Mouse (Mus musculus) MEL (cell line): Measurements from ENCODE around the gene Sart1. TPM values are rescaled to one million over a fixed set of nuclear protein-coding genes. Genes with fewer than 3 reads are reported as not detected.

Experiments used
- DNase-seq: peaks from one replicate; pipeline ENCODE4 v3.0.0; 2011; ENCODE audit warnings: low read depth, low spot score
- H3K27ac ChIP-seq: 2 replicates; pipeline ENCODE4 v1.5.1; 2012; ENCODE audit warnings: low read depth, mild to moderate bottlenecking, control low read depth, low read length, moderate library complexity; ENCODE audit not compliant: control insufficient read depth
- H3K27me3 ChIP-seq, 2 experiments: fragments of 150-350 bp in 1 of 2; sonication (generic) in 1 of 2; 2 replicates each; pipeline ENCODE4 v1.6.1; 2012; ENCODE audit warnings: low read length in 2 of 2, mild to moderate bottlenecking in 2 of 2, improper control_type of control experiment in 1 of 2, moderate library complexity in 1 of 2; ENCODE audit not compliant: insufficient read depth in 2 of 2, control insufficient read depth in 1 of 2
- H3K36me3 ChIP-seq, 2 experiments: 2 replicates each; pipeline ENCODE4 v1.6.1; 2012 to 2014; ENCODE audit warnings: low read length in 2 of 2, improper control_type of control experiment in 1 of 2, inconsistent platforms in 1 of 2, mild to moderate bottlenecking in 1 of 2; ENCODE audit not compliant: insufficient read depth in 2 of 2, control insufficient read depth in 1 of 2
- H3K4me1 ChIP-seq, 2 experiments: fragments of 150-350 bp in 1 of 2; sonication (generic) in 1 of 2; 2 replicates each; pipeline ENCODE4 v1.6.1; 2012; ENCODE audit warnings: low read length in 2 of 2, improper control_type of control experiment in 1 of 2, mild to moderate bottlenecking in 1 of 2; ENCODE audit not compliant: insufficient read depth in 2 of 2, control insufficient read depth in 1 of 2
- H3K4me3 ChIP-seq, 2 experiments: fragments of 150-350 bp in 1 of 2; sonication (generic) in 1 of 2; 2 replicates each; pipeline ENCODE4 v1.5.1; 2012; ENCODE audit warnings: low read depth in 2 of 2, low read length in 2 of 2, mild to moderate bottlenecking in 2 of 2, moderate library complexity in 2 of 2, control low read depth in 1 of 2, improper control_type of control experiment in 1 of 2; ENCODE audit not compliant: control insufficient read depth in 1 of 2, insufficient read depth in 1 of 2
- H3K79me2 ChIP-seq: 2 replicates; pipeline ENCODE4 v1.6.1; 2012; ENCODE audit warnings: mild to moderate bottlenecking, low read length, moderate library complexity; ENCODE audit not compliant: control insufficient read depth, poor library complexity, insufficient read depth
- H3K9ac ChIP-seq: 2 replicates; pipeline ENCODE4 v1.6.1; 2012; ENCODE audit warnings: low read depth, mild to moderate bottlenecking, control low read depth, low read length, moderate library complexity; ENCODE audit not compliant: control insufficient read depth, poor library complexity, severe bottlenecking
- H3K9me3 ChIP-seq: fragments of 150-350 bp; sonication (generic); replicated peaks from 2 replicates; pipeline ENCODE4 v1.6.1; 2012; ENCODE audit warnings: mild to moderate bottlenecking, low read length, improper control_type of control experiment, moderate library complexity; ENCODE audit not compliant: insufficient read depth
- CHD1 ChIP-seq: IDR thresholded peaks from 2 replicates; pipeline ENCODE4 v1.6.1; 2012; ENCODE audit warnings: low read depth, mild to moderate bottlenecking, inconsistent platforms, low read length, improper control_type of control experiment
- CTCF ChIP-seq, 3 experiments: IDR thresholded peaks in 2 of 3; conservative IDR thresholded peaks in 1 of 3; 2 replicates each; pipeline ENCODE4 v1.5.1; 2011 to 2012; ENCODE audit warnings: low read length in 3 of 3, low read depth in 2 of 3, mild to moderate bottlenecking in 2 of 3, improper control_type of control experiment in 1 of 3, inconsistent platforms in 1 of 3, mixed read lengths in 1 of 3, moderate library complexity in 1 of 3; ENCODE audit not compliant: control insufficient read depth in 1 of 3, insufficient read depth in 1 of 3, poor library complexity in 1 of 3, severe bottlenecking in 1 of 3
- E2F4 ChIP-seq: IDR thresholded peaks from 2 replicates; pipeline ENCODE4 v1.6.1; 2011; ENCODE audit warnings: low read depth, low read length, improper control_type of control experiment, borderline replicate concordance
- GABPA ChIP-seq: IDR thresholded peaks from 2 replicates; pipeline ENCODE4 v1.6.1; 2012; ENCODE audit warnings: low read depth, mild to moderate bottlenecking, inconsistent platforms, low read length, improper control_type of control experiment, moderate library complexity
- HCFC1 ChIP-seq: IDR thresholded peaks from 2 replicates; pipeline ENCODE4 v1.6.1; 2012; ENCODE audit warnings: low read depth, mild to moderate bottlenecking, inconsistent platforms, low read length, improper control_type of control experiment, moderate library complexity
- KAT2A ChIP-seq: conservative IDR thresholded peaks from 2 replicates; pipeline ENCODE4 v1.6.1; 2012; ENCODE audit warnings: low read depth, low read length, improper control_type of control experiment, inconsistent platforms
- MAFK ChIP-seq: IDR thresholded peaks from 2 replicates; pipeline ENCODE4 v1.6.1; 2011; ENCODE audit warnings: low read depth, mild to moderate bottlenecking, low read length, improper control_type of control experiment, borderline replicate concordance
- MAX ChIP-seq: IDR thresholded peaks from 2 replicates; pipeline ENCODE4 v1.6.1; 2011; ENCODE audit warnings: low read length, improper control_type of control experiment
- MEF2A ChIP-seq: IDR thresholded peaks from 2 replicates; pipeline ENCODE4 v1.6.1; 2014; ENCODE audit warnings: low read depth, mild to moderate bottlenecking, inconsistent platforms, low read length, improper control_type of control experiment; ENCODE audit not compliant: poor library complexity, insufficient replicate concordance, severe bottlenecking; ENCODE audit errors: extremely low read depth
- MXI1 ChIP-seq: IDR thresholded peaks from 2 replicates; pipeline ENCODE4 v1.6.1; 2011; ENCODE audit warnings: mild to moderate bottlenecking, low read depth, low read length, improper control_type of control experiment
- POLR2A ChIP-seq, 2 experiments: IDR thresholded peaks; 2 replicates each; pipeline ENCODE4 v1.6.1; 2011 to 2012; ENCODE audit warnings: low read length in 2 of 2, mild to moderate bottlenecking in 2 of 2, control low read depth in 1 of 2, improper control_type of control experiment in 1 of 2, low read depth in 1 of 2, moderate library complexity in 1 of 2; ENCODE audit not compliant: control insufficient read depth in 1 of 2, insufficient read depth in 1 of 2, poor library complexity in 1 of 2
- POLR2AphosphoS5 ChIP-seq: IDR thresholded peaks from 2 replicates; pipeline ENCODE4 v1.6.1; 2012; ENCODE audit warnings: low read depth, borderline replicate concordance, mild to moderate bottlenecking, inconsistent platforms, low read length, moderate library complexity, mixed read lengths
- RCOR1 ChIP-seq: IDR thresholded peaks from 2 replicates; pipeline ENCODE4 v1.6.1; 2012; ENCODE audit warnings: low read depth, mild to moderate bottlenecking, inconsistent platforms, low read length, improper control_type of control experiment
- SMC3 ChIP-seq: IDR thresholded peaks from 2 replicates; pipeline ENCODE4 v1.6.1; 2011; ENCODE audit warnings: low read depth, low read length, improper control_type of control experiment
- TBP ChIP-seq: IDR thresholded peaks from 2 replicates; pipeline ENCODE4 v1.8.0; 2011; ENCODE audit warnings: low read depth, low read length, improper control_type of control experiment
- USF1 ChIP-seq: IDR thresholded peaks from 2 replicates; pipeline ENCODE4 v1.6.1; 2014; ENCODE audit warnings: low read depth, mild to moderate bottlenecking, inconsistent platforms, low read length, improper control_type of control experiment, moderate library complexity
- USF2 ChIP-seq, 2 experiments: IDR thresholded peaks; 2 replicates each; pipeline ENCODE4 v1.6.1; 2011 to 2012; ENCODE audit warnings: improper control_type of control experiment in 2 of 2, low read length in 2 of 2, borderline replicate concordance in 1 of 2, inconsistent platforms in 1 of 2, low read depth in 1 of 2, mild to moderate bottlenecking in 1 of 2; ENCODE audit not compliant: insufficient read depth in 1 of 2
- ZKSCAN1 ChIP-seq: IDR thresholded peaks from 2 replicates; pipeline ENCODE4 v1.6.1; 2012; ENCODE audit warnings: low read depth, mild to moderate bottlenecking, inconsistent platforms, low read length, improper control_type of control experiment, moderate library complexity
- ZNF384 ChIP-seq: IDR thresholded peaks from 2 replicates; pipeline ENCODE4 v1.6.1; 2012; ENCODE audit warnings: low read depth, mild to moderate bottlenecking, inconsistent platforms, low read length, improper control_type of control experiment
- polyA plus RNA-seq, 2 experiments: library from polyadenylated mRNA; stranded (reverse) in 1 of 2; unstranded in 1 of 2; fragments of >175 nt in 1 of 2; fragments of >200 nt in 1 of 2; gene quantifications; 2 replicates each; pipeline versions ENCODE4 v1.2.1 to v1.2.4; 2012; ENCODE audit warnings: low replicate concordance in 2 of 2, low read depth in 1 of 2; ENCODE audit not compliant: insufficient read length in 2 of 2, insufficient read depth in 1 of 2, missing spikeins in 1 of 2
- total RNA-seq: library from RNA; depleted of rRNA; stranded (reverse); fragments of 300-350 nt; gene quantifications from 2 replicates; pipeline ENCODE4 v1.2.3, GENCODE M21; 2012

Sart1 gene
- total and polyA plus RNA-seq, 3 experiments: 117 to 141 TPM; not detected in 1

- H3K36me3 ChIP-seq: no peaks in the 10 kb centered on the region; a peak in 1 of 4 replicates
- H3K4me1 ChIP-seq: no peaks in the 10 kb centered on the region
- TF ChIP-seq GABPA: no peak
- no peak for TF ChIP-seq MAX
- TF ChIP-seq POLR2A (IDR thresholded peaks at IDR 0.05; ENCODE audit: control insufficient read depth in 1 of 2, insufficient read depth in 1 of 2, low read depth in 1 of 2, low read length in 2 of 2, poor library complexity in 1 of 2): no peak
- no peak for TF ChIP-seq USF1
- TF ChIP-seq ZKSCAN1: no peak
- no peak for TF ChIP-seq TBP
- TF ChIP-seq, all 39 proteins: peak for 0
- DNase-seq: no peak
- H3K9me3 ChIP-seq: no peaks in the 10 kb centered on the region
- no peaks in the 10 kb centered on the region for H3K79me2 ChIP-seq
- no peak overlapping the region for H3K27ac ChIP-seq
- no peak overlapping the region for H3K4me3 ChIP-seq
- no peak overlapping the region for H3K9ac ChIP-seq
- no peaks in the 10 kb centered on the region for H3K27me3 ChIP-seq
Observed at GRCm38 (mm10) chr19:5377446-5377845, 11.1 kb downstream of the Sart1 start.

- no peak overlapping the region for H3K27ac ChIP-seq
- DNase-seq: no peak
- H3K79me2 ChIP-seq: no peaks in the 10 kb centered on the region
- no peaks in the 10 kb centered on the region for H3K4me1 ChIP-seq
- no peaks in the 10 kb centered on the region for H3K9me3 ChIP-seq
- no peak for TF ChIP-seq USF2 (IDR thresholded peaks at IDR 0.05; ENCODE audit: borderline replicate concordance in 1 of 2, insufficient read depth in 1 of 2, low read depth in 1 of 2, low read length in 2 of 2)
- TF ChIP-seq ZNF384: no peak
- TF ChIP-seq USF1: no peak
- no peak for TF ChIP-seq MXI1
- TF ChIP-seq MEF2A: no peak
- no peak for TF ChIP-seq CHD1
- TF ChIP-seq CTCF (IDR thresholded peaks at IDR 0.05 in 2 of 3, conservative IDR thresholded peaks at IDR 0.05 in 1 of 3; ENCODE audit: control insufficient read depth in 1 of 3, insufficient read depth in 1 of 3, low read depth in 2 of 3, low read length in 3 of 3, poor library complexity in 1 of 3, severe bottlenecking in 1 of 3): no peak
- no peak for TF ChIP-seq RCOR1
- no peak for TF ChIP-seq KAT2A
- TF ChIP-seq HCFC1: no peak
- no peak for TF ChIP-seq POLR2A (IDR thresholded peaks at IDR 0.05; ENCODE audit: control insufficient read depth in 1 of 2, insufficient read depth in 1 of 2, low read depth in 1 of 2, low read length in 2 of 2, poor library complexity in 1 of 2)
- TF ChIP-seq POLR2AphosphoS5: no peak
- TF ChIP-seq MAFK: no peak
- no peak for TF ChIP-seq SMC3
- TF ChIP-seq E2F4: no peak
- no peak overlapping the region for H3K4me3 ChIP-seq
- H3K27me3 ChIP-seq: no peaks in the 10 kb centered on the region
- H3K9ac ChIP-seq: no peak overlapping the region
- no peaks in the 10 kb centered on the region; a peak in 1 of 4 replicates for H3K36me3 ChIP-seq
Observed at GRCm38 (mm10) chr19:5374748-5375147, 13.8 kb downstream of the Sart1 start.
